Mouse (Mus musculus) activated CD4-positive, CD25-positive, alpha-beta regulatory T cell, adult 4 months (primary cell): ENCODE measurements around the gene Lrp10. TPM values are rescaled to one million over a fixed set of nuclear protein-coding genes. Genes with fewer than 3 reads are reported as not detected.

Experiments
- ATAC-seq: one replicate; pipeline ENCODE4 v1.8.0; 2017
- polyA plus RNA-seq, 2 experiments: library from polyadenylated mRNA; unstranded; fragments of 100-300 nt; shearing (Covaris generic); gene quantifications; one replicate each; pipeline ENCODE4 v1.2.1; 2017

Lrp10 gene
- polyA plus RNA-seq, 2 experiments from 2014 or later, result 57.4 to 62.2 TPM

DNA sequence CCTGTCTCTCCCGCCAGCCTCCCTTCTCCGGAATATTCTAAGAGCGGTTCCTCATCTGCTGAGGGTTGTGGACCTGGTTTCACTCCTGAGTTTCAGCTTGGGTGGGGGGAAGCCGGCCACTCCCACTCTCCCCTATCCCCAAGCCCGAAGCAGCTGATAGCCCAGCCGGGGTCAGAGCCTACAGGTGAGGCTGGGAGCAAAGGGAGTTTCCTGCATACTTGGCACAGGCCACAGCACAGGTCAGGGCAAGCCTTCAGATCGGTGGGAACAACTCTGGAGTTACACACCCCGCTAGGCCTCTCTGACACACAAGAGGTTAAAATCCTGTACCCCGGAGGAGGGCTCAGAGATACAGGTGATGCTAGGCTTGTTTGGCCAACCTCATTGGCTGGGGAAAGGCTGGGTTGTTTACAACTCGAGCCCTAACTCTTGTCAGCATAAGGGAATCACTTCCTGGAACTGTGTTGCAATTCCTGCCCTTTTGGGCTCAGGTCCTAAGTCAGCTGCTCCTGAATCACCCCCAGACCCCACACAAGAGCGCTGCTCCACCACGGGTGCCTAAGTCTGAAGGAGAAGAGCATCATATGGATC, 29.9 kb upstream of the Lrp10 start:
- ATAC-seq, result no peak

DNA sequence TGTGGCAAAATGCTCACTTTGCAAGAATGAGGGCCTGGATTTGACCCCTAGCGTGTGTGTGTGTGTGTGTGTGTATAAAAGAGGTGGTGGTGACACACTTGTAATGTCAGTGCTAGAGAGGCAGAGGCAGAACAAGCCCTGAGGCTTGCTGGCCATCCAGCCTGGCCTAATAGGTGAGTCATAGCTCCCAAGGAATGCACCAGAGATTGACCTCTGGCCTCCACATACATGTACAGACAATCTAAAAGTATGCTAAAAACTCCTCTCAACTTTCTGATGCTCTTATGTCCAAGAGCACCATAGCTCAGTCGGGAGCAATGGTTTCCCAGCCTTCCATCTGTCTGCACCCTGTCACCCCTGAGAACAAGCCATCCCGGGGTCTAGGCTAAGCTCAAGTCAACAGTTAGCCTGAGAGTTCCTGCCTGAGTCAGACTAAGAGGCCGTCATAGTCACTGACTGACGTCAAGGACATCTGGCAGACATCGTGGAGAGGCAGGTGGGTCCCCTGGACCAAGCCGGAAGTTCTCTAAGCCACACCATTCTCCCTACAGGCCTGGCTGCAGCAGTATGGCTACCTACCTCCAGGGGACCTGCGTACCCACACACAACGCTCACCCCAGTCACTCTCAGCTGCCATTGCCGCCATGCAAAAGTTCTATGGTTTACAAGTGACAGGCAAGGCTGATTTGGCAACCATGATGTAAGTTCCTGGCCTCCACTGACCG, 28.6 kb upstream of the Lrp10 start:
- no peak for ATAC-seq

GRCm38 (mm10) chr14:54439155-54439554, 24.8 kb upstream of the Lrp10 start:
- ATAC-seq, result no peak

DNA sequence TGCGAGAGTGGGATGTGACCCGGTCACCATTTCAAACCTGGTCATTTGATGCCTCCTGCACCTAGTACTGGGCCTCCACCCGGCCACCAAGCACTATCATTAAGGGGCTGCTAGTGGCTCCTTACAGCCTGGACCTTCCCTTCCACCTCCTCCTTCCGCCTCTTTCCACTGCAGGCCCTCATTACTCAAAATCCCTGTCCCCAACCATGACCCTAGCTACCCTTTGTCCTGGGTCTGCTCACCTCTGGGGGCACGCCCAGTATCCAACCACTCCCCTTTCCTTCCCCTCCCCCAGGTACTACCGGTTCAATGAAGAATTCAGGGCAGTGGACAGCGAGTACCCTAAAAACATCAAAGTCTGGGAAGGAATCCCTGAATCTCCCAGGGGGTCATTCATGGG, 24.3 kb upstream of the Lrp10 start:
- no peak for ATAC-seq

DNA sequence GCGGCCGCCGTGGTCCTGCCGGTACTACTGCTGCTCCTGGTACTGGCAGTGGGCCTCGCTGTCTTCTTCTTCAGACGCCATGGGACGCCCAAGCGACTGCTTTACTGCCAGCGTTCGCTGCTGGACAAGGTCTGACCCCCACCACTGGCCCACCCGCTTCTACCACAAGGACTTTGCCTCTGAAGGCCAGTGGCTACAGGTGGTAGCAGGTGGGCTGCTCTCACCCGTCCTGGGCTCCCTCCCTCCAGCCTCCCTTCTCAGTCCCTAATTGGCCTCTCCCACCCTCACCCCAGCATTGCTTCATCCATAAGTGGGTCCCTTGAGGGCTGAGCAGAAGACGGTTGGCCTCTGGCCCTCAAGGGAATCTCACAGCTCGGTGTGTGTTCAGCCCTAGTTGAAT, 23.4 kb upstream of the Lrp10 start:
- ATAC-seq, result no peak

GRCm38 (mm10) chr14:54441365-54441764, 22.6 kb upstream of the Lrp10 start:
- no peak for ATAC-seq

- no peak for ATAC-seq
Measured at GRCm38 (mm10) chr14:54442548-54442947, 21.4 kb upstream of the Lrp10 start.

GRCm38 (mm10) chr14:54443196-54443595, 20.7 kb upstream of the Lrp10 start:
- no peak for ATAC-seq

DNA sequence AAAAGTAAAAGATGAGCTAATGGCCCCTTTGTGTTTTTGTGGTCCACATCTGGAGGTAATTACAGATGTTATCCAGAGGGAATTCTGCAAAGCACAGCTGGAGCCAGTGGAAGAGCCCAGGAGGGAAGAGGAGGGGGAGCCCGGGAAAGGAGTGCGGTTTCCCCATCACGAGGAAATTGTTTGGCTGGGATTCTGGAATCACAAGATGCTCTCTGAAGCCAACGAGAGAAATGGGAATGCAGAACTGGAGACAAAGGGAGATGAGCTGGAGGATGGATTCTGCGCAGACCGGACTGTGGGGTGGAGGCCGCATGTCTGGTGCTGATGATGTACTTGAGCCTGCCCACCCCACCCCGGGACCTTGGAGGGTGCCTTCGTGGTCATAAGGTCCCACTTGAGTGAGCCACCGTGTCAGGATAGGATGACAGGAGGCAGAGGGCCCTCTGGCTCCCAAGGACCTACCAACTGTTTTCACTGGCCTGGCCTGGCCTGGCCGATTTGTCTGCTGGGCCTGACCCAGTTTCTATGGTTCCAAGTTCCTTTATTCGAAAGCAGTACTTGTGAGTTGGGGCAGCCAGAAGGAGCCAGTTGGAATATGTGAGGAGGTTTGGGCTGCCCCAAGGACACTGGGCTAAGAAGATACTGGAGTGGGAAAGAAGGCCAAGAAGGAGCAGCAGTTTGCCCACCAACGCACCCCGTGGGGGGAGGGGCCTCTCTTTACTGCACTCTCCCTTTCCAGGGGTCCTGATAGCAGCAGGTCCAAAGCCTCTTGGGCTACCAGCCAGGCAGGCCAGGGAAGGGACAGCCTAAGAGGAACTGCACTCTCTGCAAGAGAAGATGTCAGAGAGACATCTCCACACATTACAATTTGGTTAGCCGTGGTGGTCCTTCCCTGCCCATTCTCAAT, 20.0 kb upstream of the Lrp10 start:
- no peak for ATAC-seq

- no peak for ATAC-seq
Measured at GRCm38 (mm10) chr14:54445476-54445875, 18.5 kb upstream of the Lrp10 start.

DNA sequence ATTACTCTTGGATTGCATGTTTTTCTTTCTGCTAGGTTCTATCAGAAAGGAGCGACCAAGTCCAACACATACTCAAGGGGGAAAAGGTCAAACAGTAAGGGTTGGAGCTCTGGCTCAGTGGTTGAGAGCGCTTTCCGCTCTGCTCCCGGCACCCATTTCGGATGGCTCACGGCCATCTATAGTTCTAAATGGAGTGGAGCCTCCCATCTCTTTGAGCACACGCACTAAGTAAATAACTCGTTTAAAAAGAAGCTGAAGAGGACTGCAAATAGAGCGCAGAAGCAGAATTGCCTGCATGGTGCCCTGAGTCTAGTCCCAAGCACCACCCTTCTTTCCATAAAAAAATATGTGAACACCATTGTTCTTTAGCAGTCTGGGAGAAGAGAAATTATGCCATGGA, 10.4 kb upstream of the Lrp10 start:
- no peak for ATAC-seq

DNA sequence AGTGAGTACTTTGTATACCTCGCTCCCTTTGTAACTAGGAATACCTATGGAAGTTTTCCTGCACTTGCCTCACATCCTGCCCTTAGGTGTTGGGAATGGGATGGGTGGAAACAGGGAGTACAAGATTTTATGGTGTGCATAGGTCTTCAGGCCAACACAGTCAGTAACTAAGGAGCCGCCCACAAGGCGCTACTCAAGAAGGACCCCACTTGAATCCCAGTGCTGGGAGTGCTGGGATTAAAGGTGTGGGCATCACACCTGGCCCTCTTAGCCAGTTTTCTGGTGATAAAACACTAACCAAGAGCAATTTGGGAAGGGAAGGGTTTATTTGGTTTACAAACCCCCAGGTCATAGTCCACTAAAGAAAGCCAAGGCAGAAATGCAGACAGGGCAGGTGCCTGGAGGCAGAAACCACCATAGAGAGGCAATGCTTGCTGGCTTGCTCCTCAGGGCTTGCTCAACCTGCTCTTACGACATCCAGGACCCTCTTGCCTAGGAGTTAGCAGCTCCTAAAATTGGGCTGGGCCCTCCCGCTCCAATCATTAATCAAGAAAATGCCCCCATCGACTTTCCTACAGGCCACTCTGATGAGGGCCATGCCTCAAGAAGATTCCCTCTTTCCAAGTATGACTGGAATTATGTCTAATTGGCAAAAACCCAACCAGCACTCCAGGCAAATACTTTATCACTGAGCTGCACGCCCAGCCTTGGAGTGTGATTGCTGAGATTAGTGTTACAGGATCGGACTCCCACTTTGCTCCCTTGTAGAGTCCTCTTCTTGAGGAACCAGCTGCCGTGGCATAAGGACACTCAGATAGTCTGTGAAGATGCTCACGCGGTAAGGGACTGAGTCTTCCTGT, 9.0 kb upstream of the Lrp10 start:
- no peak for ATAC-seq

DNA sequence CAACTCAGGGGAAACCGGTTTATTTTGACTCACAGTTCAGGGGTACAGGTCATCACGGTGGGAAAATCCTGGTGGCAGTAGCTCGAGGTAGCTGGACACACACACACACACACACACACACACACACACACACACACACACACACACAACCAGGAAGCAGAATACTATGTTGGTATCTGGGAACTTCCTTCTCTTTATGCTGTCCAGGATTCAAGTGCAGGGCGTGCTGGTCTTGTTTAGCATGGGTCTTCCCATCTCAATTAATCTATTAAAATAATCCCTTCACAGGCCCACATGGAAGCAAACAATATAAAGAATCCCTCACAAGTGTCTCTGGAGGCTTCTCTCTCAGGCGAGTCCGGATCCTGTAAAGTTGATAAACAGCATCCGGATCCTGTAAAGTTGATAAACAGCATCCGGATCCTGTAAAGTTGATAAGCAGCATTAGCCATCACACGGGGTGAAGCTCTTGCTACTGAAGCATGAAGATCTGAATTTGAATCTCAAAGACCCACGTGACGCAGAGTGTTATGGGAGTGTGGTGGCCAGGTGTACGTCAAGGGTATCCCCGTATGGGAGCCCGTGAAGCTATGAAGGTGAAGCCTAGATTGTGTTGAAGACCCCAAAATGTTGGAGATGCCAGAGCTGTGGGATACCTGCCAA, 5.9 kb upstream of the Lrp10 start:
- ATAC-seq, result no peak

GRCm38 (mm10) chr14:54462146-54462545, 1.8 kb upstream of the Lrp10 start:
- ATAC-seq, result no peak

DNA sequence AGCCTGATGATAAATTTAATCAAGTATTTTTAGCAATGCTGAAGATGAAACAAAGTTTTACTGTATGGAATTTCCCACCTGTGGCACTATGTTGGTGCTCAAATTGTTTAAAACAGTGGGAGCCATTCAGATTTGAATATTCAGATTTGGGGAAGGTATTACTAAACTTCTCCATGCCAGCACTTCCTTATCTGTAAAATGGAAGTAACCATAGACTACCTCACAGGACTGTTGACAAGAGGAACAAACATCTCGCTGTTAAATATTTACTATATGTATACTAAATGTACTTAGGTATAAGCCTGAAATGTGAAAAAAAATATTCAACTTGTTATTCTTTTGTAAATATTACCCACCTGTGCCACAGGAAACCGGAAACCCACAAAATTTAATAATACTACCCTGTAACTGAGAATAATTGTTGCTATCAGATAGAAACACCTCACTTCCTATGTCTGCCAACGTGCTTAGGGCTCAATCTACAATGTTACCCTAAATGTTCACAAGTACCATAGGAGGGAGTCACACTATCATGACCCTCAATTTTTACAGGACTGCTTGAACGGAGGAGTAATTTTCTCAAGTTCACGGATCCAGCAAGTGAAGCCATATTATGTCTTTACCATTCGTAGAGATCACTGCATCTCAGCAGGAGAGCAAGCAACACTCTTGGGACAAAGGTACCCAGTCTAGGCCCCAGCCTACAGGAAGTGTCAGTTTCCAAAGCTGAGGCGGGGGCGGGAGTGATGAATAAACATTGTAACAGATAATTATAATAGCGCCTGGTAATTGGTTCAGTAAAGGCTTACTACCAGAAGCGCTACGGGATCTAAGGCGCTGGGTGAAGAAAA, 604 bp upstream of the Lrp10 start:
- ATAC-seq, result peak; percentile 52

GRCm38 (mm10) chr14:54464293-54465005, 512 bp downstream of the Lrp10 start:
- peak; percentile 55 for ATAC-seq

GRCm38 (mm10) chr14:54471467-54471866, 7.5 kb downstream of the Lrp10 start:
- no peak for ATAC-seq

DNA sequence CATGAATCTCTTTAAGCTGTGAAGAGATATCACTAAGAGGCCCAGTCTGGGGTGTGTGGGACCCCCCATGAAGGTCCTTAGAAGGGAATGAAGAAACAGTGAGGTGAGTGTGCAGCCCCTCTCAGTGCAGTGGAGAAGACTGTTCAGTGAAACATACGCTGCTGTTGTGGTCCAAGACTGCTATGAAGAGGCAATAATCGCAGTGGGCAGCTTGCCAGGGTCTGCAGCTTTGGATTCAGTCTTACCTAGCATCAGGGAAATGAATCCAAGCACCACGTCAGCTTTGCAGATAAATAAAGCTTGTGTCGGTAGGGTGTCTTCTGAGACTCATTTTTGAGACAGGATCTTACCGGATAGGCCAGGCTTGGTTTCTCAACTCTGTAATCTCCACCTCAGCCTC, 8.7 kb downstream of the Lrp10 start:
- no peak for ATAC-seq

GRCm38 (mm10) chr14:54474744-54475143, 10.8 kb downstream of the Lrp10 start:
- no peak for ATAC-seq
